Mouse (Mus musculus) liver, embryonic 15.5 days (tissue): ENCODE data around the gene Nutf2. TPM values are rescaled to one million over a fixed set of nuclear protein-coding genes. Genes with fewer than 3 reads are reported as not detected.

Experiments used
- polyA plus RNA-seq: library from polyadenylated mRNA; unstranded; fragments of >200 nt; fragmentation: Nextera tagmentation; extraction: Ambion mirVana; gene quantifications from 2 replicates; pipeline ENCODE4 v1.2.1, GENCODE M21; 2015

The Nutf2 gene
- polyA plus RNA-seq, 1 experiment from 2014 or later = 94.1 TPM

Other genes starting within 250 kb of the Nutf2 start
- gene Ctcf, start 224.0 kb upstream of the Nutf2 start, polyA plus RNA-seq = 62.0 and 63.5 TPM in 2 replicates
- gene Agrp, start 223.2 kb upstream of the Nutf2 start, polyA plus RNA-seq = 0.18 TPM in 1 of 2 replicates, not detected in the other
- gene Carmil2, start 174.3 kb upstream of the Nutf2 start, polyA plus RNA-seq = 0.35 and 0.74 TPM in 2 replicates
- 22.4 and 23.6 TPM in 2 replicates for gene Acd, start 159.5 kb upstream of the Nutf2 start, polyA plus RNA-seq
- gene Pard6a, start 159.4 kb upstream of the Nutf2 start, polyA plus RNA-seq = 6.1 and 6.3 TPM in 2 replicates
- gene 4933405L10Rik, start 152.9 kb upstream of the Nutf2 start, polyA plus RNA-seq = not detected in 2 replicates
- gene Enkd1, start 152.4 kb upstream of the Nutf2 start, polyA plus RNA-seq = 4.4 and 5.2 TPM in 2 replicates
- gene Gfod2, start 101.9 kb upstream of the Nutf2 start, polyA plus RNA-seq = 1.8 and 2.3 TPM in 2 replicates
- gene Ranbp10, start 33.2 kb upstream of the Nutf2 start, polyA plus RNA-seq = 45.0 and 52.2 TPM in 2 replicates
- 0.07 and 0.22 TPM in 2 replicates for gene Tsnaxip1, start 32.8 kb upstream of the Nutf2 start, polyA plus RNA-seq
- gene Cenpt, start 7.3 kb upstream of the Nutf2 start, polyA plus RNA-seq = 20.3 and 22.7 TPM in 2 replicates
- 31.5 and 32.2 TPM in 2 replicates for gene Thap11, start 5.4 kb upstream of the Nutf2 start, polyA plus RNA-seq
- gene Edc4, start 20.3 kb downstream of the Nutf2 start, polyA plus RNA-seq = 15.3 and 15.5 TPM in 2 replicates
- gene Nrn1l, start 33.0 kb downstream of the Nutf2 start, polyA plus RNA-seq = not detected in 2 replicates
- gene Pskh1, start 39.9 kb downstream of the Nutf2 start, polyA plus RNA-seq = 10.3 and 12.5 TPM in 2 replicates
- 0.20 and 0.36 TPM in 2 replicates for gene Ctrl, start 73.3 kb downstream of the Nutf2 start, polyA plus RNA-seq
- gene Psmb10, start 77.9 kb downstream of the Nutf2 start, polyA plus RNA-seq = 45.0 and 47.9 TPM in 2 replicates
- gene Lcat, start 82.8 kb downstream of the Nutf2 start, polyA plus RNA-seq = 70.8 and 85.2 TPM in 2 replicates
- 10.6 and 11.9 TPM in 2 replicates for gene Slc12a4, start 105.5 kb downstream of the Nutf2 start, polyA plus RNA-seq
- not detected in 2 replicates for gene Dpep3, start 118.8 kb downstream of the Nutf2 start, polyA plus RNA-seq
- gene Dus2, start 130.8 kb downstream of the Nutf2 start, polyA plus RNA-seq = 10.5 and 12.0 TPM in 2 replicates
- gene Dpep2nb, start 145.4 kb downstream of the Nutf2 start, polyA plus RNA-seq = not detected in 2 replicates
- gene Ddx28, start 151.3 kb downstream of the Nutf2 start, polyA plus RNA-seq = 9.8 and 10.0 TPM in 2 replicates
- 2.6 and 3.0 TPM in 2 replicates for gene Nfatc3, start 198.3 kb downstream of the Nutf2 start, polyA plus RNA-seq